Mouse (Mus musculus): Measurements from ENCODE around the gene Ppp1r9a. TPM values are rescaled to one million over a fixed set of nuclear protein-coding genes. Genes with fewer than 3 reads are reported as not detected.
A peak's percentile ranks its signal among the peaks of the same experiment; 100 is the strongest.

Gene Ppp1r9a
- total and polyA plus RNA-seq, 3 experiments, result 1.0 TPM; not detected in 2

- Histone ChIP-seq H3K4me2 (ENCODE audit: insufficient read depth, low read depth, poor library complexity, severe bottlenecking) (no peak overlapping the region), H3K27me3 (replicated peaks) (no peaks in the 10 kb centered on the region), H3K9me3 (replicated peaks; ENCODE audit: low read length) (no peaks in the 10 kb centered on the region), H3K27ac (ENCODE audit: insufficient read depth, low read depth) (no peak overlapping the region), H3K4me3 (replicated peaks in 1 of 3; ENCODE audit: low read depth in 2 of 3, low read length in 2 of 3, poor library complexity in 1 of 3) (no peak overlapping the region), H3K9ac (ENCODE audit: insufficient read depth, low read depth) (no peak overlapping the region), H3K79me2 (replicated peaks; ENCODE audit: control insufficient read depth, extremely low read depth, insufficient read depth, poor library complexity, severe bottlenecking) (no peaks in the 10 kb centered on the region), H3K36me3 (replicated peaks in 1 of 2; ENCODE audit: control insufficient read depth in 1 of 2, insufficient read depth in 1 of 2, low read length in 1 of 2) (no peaks in the 10 kb centered on the region), H3K4me1 (ENCODE audit: control insufficient read depth in 1 of 2, insufficient read depth in 2 of 2) (peaks cover 0 to under 1% of the 10 kb centered on the region in 2 experiments; a peak in 1 of 4 replicates)
- TF ChIP-seq MAX (IDR thresholded peaks at IDR 0.05; ENCODE audit: low read length) (no peak), POLR2A (IDR thresholded peaks at IDR 0.05; ENCODE audit: low read depth, low read length) (no peak), JUN (IDR thresholded peaks at IDR 0.05; ENCODE audit: insufficient read depth, low read depth, low read length) (no peak), MAZ (IDR thresholded peaks at IDR 0.05; ENCODE audit: low read depth, low read length) (no peak), EP300 (IDR thresholded peaks at IDR 0.05; ENCODE audit: low read length) (no peak), ZNF384 (IDR thresholded peaks at IDR 0.05; ENCODE audit: low read depth, low read length) (no peak), IRF4 (IDR thresholded peaks at IDR 0.05; ENCODE audit: low read depth, low read length) (no peak), PAX5 (IDR thresholded peaks at IDR 0.05; ENCODE audit: low read length) (no peak), NELFE (IDR thresholded peaks at IDR 0.05; ENCODE audit: low read depth, low read length) (no peak), CHD1 (IDR thresholded peaks at IDR 0.05; ENCODE audit: low read depth, low read length) (no peak), RCOR1 (conservative IDR thresholded peaks at IDR 0.05; ENCODE audit: low read depth, low read length) (no peak), GABPA (IDR thresholded peaks at IDR 0.05; ENCODE audit: insufficient replicate concordance, low read depth, low read length) (no peak)
- no peak for DNase-seq (ENCODE audit: extremely low read depth)
- in situ Hi-C loops (cut with MboI; ENCODE audit: low pct_ligation_motif_present, low pct_unique_long_range_greater_than_20kb, low sequenced_read_pairs), result loop anchor here (25.0 kb wide), 1 partner anchor 399 kb away; the partner anchor contains the start of gene Asb4
- dilution Hi-C loops (cut with MboI; ENCODE audit: extremely low pct_ligation_motif_present, extremely low pct_unique_long_range_greater_than_20kb, low sequenced_read_pairs), result no loop called here
Observed at GRCm38 (mm10) chr6:4988688-4989087, 86.0 kb downstream of the Ppp1r9a start.

GRCm38 (mm10) chr6:4992308-4992707, 89.6 kb downstream of the Ppp1r9a start:
- TF ChIP-seq ZC3H11A (IDR thresholded peaks at IDR 0.05; ENCODE audit: low read depth, low read length), result no peak
- no peak for TF ChIP-seq POLR2A (IDR thresholded peaks at IDR 0.05; ENCODE audit: low read depth, low read length)
- no peak for TF ChIP-seq USF1 (IDR thresholded peaks at IDR 0.05; ENCODE audit: low read depth, low read length)
- TF ChIP-seq MAZ (IDR thresholded peaks at IDR 0.05; ENCODE audit: low read depth, low read length), result no peak
- 0 out of 2 replicates have a peak, but pooled peaks have one; percentile 21 for TF ChIP-seq MAFK (IDR thresholded peaks at IDR 0.05; ENCODE audit: insufficient replicate concordance, low read length)
- Histone ChIP-seq H3K27me3 (replicated peaks) (no peaks in the 10 kb centered on the region), H3K4me1 (ENCODE audit: control insufficient read depth in 1 of 2, insufficient read depth in 2 of 2) (peaks cover 0 to 3% of the 10 kb centered on the region in 2 experiments; a peak in 1 of 4 replicates), H3K9me3 (replicated peaks; ENCODE audit: low read length) (no peaks in the 10 kb centered on the region), H3K4me3 (replicated peaks in 1 of 3; ENCODE audit: low read depth in 2 of 3, low read length in 2 of 3, poor library complexity in 1 of 3) (no peak overlapping the region), H3K27ac (ENCODE audit: insufficient read depth, low read depth) (no peak overlapping the region), H3K9ac (ENCODE audit: insufficient read depth, low read depth) (no peak overlapping the region), H3K79me2 (replicated peaks; ENCODE audit: control insufficient read depth, extremely low read depth, insufficient read depth, poor library complexity, severe bottlenecking) (no peaks in the 10 kb centered on the region), H3K4me2 (ENCODE audit: insufficient read depth, low read depth, poor library complexity, severe bottlenecking) (no peak overlapping the region), H3K36me3 (replicated peaks in 1 of 2; ENCODE audit: control insufficient read depth in 1 of 2, insufficient read depth in 1 of 2, low read length in 1 of 2) (no peaks in the 10 kb centered on the region)
- dilution Hi-C loops (cut with MboI; ENCODE audit: extremely low pct_ligation_motif_present, extremely low pct_unique_long_range_greater_than_20kb, low sequenced_read_pairs) (no loop called here), in situ Hi-C loops (cut with MboI; ENCODE audit: low pct_ligation_motif_present, low pct_unique_long_range_greater_than_20kb, low sequenced_read_pairs) (loop anchor here (25.0 kb wide), 1 partner anchor 395 kb away; the partner anchor contains the start of gene Asb4)
- DNase-seq (ENCODE audit: extremely low read depth), result no peak

Measured in CH12.LX (cell line).